Mouse (Mus musculus): ENCODE data around the gene Snrpd3. TPM values are rescaled to one million over a fixed set of nuclear protein-coding genes. Genes with fewer than 3 reads are reported as not detected.

Snrpd3 gene
- polyA plus RNA-seq, 1 experiment from 2014 or later = 146 TPM

GRCm38 (mm10) chr10:75585876-75586552 is 68.7 kb downstream of the Snrpd3 start:
- WGBS = 20% methylated on average over 20 of the region's 20 CpGs
- Histone ChIP-seq H3K9ac (no peak overlapping the region), H3K9me3 (replicated peaks) (no peaks in the 10 kb centered on the region), H3K4me3 (no peak overlapping the region), H3K27ac (no peak overlapping the region), H3K36me3 (no peaks in the 10 kb centered on the region), H3K4me2 (replicated peaks) (peak overlapping the region; percentile 37), H3K27me3 (peaks cover 17% of the 10 kb centered on the region), H3K4me1 (peaks cover 11% of the 10 kb centered on the region)
- ATAC-seq (ENCODE audit: low FRiP score) = peak; percentile 71

- no peaks in the 10 kb centered on the region for H3K36me3 ChIP-seq
- no peak overlapping the region for H3K4me3 ChIP-seq
- H3K9me3 ChIP-seq (replicated peaks) = no peaks in the 10 kb centered on the region
- ATAC-seq (ENCODE audit: low FRiP score) = peak; percentile 47
- H3K27me3 ChIP-seq = peaks cover 17% of the 10 kb centered on the region
- H3K27ac ChIP-seq = no peak overlapping the region
- H3K4me1 ChIP-seq = peaks cover 11% of the 10 kb centered on the region
- WGBS = 94% methylated on average over 1 of the region's 1 CpGs
- H3K4me2 ChIP-seq (replicated peaks) = peak overlapping the region; percentile 37; the same call in 1 of the 2 replicates
- H3K9ac ChIP-seq = no peak overlapping the region
These were observed 69.2 kb downstream of the Snrpd3 start for GRCm38 (mm10) chr10:75586553-75586879.

Other genes starting within 250 kb of the Snrpd3 start
- gene Adora2a, start 200.7 kb upstream of the Snrpd3 start, polyA plus RNA-seq (2016; fragmentation: Nextera tagmentation; extraction: Ambion mirVana) = 2.5 and 3.0 TPM in 2 replicates
- gene Upb1, start 116.4 kb upstream of the Snrpd3 start, polyA plus RNA-seq (2016; fragmentation: Nextera tagmentation; extraction: Ambion mirVana) = 0.16 TPM in 1 of 2 replicates, not detected in the other
- 24.9 and 26.8 TPM in 2 replicates for gene Gucd1, start 421 bp downstream of the Snrpd3 start, polyA plus RNA-seq (2016; fragmentation: Nextera tagmentation; extraction: Ambion mirVana)
- 14.6 and 15.4 TPM in 2 replicates for gene Lrrc75b, start 42.8 kb downstream of the Snrpd3 start, polyA plus RNA-seq (2016; fragmentation: Nextera tagmentation; extraction: Ambion mirVana)
- 1.1 and 2.0 TPM in 2 replicates for gene Ggt1, start 44.1 kb downstream of the Snrpd3 start, polyA plus RNA-seq (2016; fragmentation: Nextera tagmentation; extraction: Ambion mirVana)
- gene Ggt5, start 71.8 kb downstream of the Snrpd3 start, polyA plus RNA-seq (2016; fragmentation: Nextera tagmentation; extraction: Ambion mirVana) = 1.1 and 2.1 TPM in 2 replicates
- gene Susd2, start 126.5 kb downstream of the Snrpd3 start, polyA plus RNA-seq (2016; fragmentation: Nextera tagmentation; extraction: Ambion mirVana) = 2.8 TPM in 2 replicates
- 44.1 and 48.7 TPM in 2 replicates for gene Cabin1, start 246.8 kb downstream of the Snrpd3 start, polyA plus RNA-seq (2016; fragmentation: Nextera tagmentation; extraction: Ambion mirVana)

Data from hindbrain, embryonic 12.5 days (tissue).